Mouse (Mus musculus): Measurements from ENCODE around the gene Cds2.
A peak's percentile ranks its signal among the peaks of the same experiment; 100 is the strongest.
"Not testable (repeated sequence)": the region's sequence is repeated elsewhere in the genome, so short reads cannot be mapped to it uniquely, and the experiment has no call there.

Gene Cds2

DNA sequence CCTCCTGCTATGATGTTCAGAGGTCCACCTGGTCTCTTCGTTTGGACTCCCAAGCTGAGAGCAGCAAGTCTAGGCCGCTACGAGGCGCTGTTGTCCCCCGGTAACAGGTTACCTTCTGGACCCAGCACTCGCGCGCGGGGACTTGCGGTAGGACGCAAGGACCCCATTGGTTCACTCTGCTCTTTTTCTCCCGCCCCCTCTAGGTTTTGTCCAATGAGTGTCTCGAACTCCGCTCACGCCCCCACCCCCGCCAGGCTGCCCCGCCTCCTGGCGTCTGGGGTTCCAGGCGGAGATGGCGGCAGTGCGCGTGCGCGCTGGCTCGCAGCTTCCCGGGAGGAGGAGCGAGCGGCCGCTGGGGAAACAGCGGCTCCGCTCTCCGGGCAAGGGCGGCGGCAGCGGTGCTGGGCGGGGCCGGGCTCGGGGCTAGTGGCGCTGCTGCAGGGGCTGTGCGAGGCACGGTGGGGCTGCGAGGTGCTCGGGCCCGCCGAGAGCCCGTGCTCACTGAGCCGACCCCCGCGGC is at the start of gene Cds2:
Cds2 (plus strand) TSS at position 270 of the 520 bp plus-strand sequence.
- DNase-seq, result peak; percentile 99

DNA sequence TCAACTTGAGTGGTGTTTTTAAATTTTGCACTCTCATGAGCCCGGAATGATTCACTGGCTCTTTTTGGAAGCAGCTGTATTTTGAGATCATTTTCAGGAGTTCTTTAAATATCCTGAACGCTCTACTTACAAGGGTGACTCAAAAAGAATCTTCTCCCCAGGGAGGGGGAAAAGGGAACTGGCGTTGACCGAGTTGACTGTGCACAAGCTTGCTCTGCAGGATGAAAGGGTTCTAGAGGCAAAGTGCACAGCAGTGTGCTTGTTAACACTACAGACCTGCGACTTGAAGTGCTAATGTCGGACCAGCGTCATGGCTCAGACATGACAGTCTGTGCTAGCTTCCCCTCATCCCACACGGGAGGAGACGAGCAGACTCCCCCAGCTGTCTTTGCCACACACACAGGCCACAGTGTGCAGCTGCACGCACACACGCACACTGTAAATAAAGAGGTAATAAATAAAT is 41.3 kb upstream of the Cds2 start:
- DNase-seq, result peak; percentile 62

GRCm38 (mm10) chr2:132224359-132224758 is 38.6 kb upstream of the Cds2 start:
- no peak for DNase-seq

DNA sequence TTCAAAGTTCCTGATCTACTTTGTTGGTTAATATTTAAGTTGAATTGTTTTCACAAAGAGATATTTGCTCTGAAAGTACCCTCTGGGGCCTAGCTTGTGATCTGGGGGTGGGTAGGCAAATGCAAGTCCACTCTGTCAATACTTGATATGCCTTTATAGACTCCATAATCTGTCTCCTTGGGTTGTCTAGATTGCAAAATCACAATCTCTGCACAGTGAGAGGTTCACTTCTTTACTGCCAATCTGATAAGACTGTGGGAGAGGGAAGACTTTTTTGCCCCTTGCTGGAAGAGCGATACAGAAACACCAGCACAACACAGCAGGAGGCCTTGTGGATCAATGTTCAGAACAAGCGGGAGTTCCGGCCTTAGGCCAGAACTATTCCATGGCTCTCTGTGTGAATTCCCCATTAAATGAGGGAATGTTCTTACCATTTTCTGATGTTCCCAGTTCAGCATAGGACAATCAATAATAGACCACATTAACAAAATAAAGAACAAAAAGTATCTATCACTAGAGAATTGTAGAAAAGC is 30.5 kb upstream of the Cds2 start:
- no peak for DNase-seq

DNA sequence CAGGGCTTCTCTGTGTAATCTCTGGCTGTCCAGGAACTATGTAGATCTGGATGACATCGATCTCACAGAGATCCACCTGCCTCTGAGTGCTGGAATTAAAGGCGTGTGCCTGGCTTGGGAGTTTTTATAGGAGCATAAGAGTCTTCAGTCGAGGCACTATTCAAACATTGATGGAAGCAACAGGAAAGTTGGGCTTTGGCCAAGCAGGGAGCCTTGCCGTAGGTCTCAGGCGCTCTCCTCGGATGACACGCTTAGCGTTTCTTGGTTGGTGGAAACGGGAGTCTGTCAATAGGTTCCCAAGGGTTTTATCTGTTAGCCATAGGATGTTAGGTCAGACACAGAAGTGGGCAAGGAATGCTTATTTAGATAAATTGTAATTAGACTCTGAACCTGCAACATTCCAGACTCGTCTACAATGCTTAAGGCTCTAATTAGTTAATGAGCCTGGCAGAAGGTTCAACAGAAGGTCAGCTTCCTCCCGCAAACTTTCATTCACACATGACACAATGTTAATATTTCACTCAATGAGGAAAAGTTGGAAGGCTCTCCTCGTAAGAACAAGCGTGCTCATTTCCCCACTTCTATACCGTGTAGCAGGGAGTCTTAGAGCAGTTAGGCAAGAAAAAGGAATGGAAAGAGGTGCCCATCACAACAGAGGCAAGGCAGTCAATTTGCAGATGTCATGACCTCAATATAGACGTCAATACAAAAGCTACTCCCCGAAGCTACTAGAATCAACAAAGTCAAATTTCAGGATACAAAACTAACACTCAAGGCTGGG is 28.8 kb upstream of the Cds2 start:
- no peak for DNase-seq

- no peak for DNase-seq
Observed at GRCm38 (mm10) chr2:132235291-132235690, 27.7 kb upstream of the Cds2 start.

GRCm38 (mm10) chr2:132235975-132236374 is 27.0 kb upstream of the Cds2 start:
- no peak for DNase-seq

GRCm38 (mm10) chr2:132239434-132239833 is 23.5 kb upstream of the Cds2 start:
- not testable (repeated sequence) for DNase-seq

DNA sequence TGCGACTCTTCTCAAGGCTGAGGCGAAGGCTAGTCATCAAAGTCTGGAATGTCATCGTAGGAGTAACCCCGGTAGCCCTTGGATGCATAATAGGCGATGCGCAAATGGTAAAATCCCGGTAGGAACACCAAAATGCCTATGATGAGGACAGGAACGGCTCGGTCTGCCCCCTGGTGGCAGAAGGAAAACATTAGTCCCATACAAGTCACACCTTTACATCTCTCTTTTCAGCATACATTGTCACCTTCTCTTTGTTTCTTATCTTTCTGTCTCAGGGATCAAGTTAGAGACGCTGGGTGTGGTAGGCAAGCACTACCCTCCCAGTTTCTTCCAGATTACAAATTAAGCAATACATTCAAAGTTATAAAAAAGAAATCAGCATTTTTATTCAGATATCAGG is 22.5 kb upstream of the Cds2 start:
- DNase-seq, result peak; percentile 62

DNA sequence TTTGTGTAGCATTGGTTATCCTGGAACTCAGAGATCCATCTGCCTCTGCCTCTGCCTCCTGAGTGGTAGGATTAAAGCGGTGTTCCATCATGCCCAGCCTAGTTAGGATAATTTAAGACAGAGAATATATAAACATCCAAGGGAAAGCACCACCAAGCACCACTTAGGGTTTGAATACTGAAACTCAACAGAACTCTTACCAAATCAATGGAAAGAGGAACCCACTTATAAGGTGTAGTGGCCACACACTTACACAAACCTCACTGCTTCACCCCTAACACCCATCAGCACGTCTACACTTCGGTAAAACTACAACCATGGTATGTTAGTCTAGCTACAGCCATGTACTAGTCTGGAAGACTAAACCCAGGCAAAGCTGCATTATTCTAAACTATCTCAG is 19.6 kb upstream of the Cds2 start:
- DNase-seq, result no peak

DNA sequence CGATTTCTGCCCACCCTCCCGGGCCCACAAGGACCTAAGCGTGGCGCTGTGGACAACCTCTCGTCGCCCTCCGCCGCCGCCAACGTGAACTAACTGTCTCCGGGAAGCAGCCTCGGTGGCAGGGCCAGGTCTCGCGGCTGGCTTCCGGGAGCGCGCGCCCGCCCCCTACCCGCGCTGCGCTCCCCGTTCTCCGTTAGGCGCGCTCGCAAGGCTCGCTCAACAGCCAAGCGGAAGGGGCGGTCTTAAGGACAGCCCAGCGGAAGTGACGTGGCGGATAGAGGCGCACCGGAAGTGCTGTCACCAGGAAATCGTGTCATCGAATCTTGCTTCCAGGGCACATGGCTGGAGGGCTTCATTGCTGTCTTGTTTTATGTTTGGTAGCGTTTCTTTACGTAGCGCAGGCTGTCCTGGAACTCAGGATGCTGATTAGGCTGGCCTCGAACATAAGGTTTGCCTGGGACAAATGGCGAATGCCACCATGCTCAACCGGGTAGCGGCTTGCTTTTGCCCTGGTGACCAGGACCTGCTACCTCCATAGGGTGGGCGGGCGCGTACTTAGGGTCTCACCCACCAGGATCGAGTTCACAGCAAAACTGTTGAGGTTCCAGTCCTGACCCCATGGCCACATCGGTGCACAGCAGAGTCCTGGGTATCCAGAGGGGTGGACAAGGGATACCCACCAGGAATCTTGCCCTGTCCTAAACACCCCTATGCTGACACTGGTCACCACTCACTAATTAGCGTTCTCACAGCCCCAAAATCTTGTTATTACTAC is 15.2 kb upstream of the Cds2 start, which contains the start of gene Tmem230:
Tmem230 (minus strand) TSS at position 269 of the 775 bp plus-strand sequence.
- DNase-seq, result peak; percentile 95

DNA sequence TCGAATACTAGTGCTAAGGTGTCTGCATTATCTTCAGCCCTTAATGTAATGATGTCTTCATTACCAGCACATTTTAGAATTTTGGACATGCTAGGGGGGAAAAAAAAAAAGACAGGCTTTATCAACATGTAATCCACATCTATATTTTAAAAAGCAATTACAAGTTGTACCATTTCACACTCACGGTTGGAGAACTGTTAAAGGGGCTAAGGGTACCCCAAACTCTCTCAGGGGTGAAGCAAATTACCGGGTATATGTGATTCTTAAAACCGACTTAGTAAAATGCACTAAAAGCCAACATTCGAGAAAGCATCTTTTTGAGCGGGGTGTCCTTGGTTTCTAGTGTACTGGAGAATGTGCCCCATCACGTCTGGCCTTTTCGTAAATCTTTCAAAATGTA is 11.0 kb upstream of the Cds2 start:
- DNase-seq, result no peak

GRCm38 (mm10) chr2:132252542-132253528 is 10.1 kb upstream of the Cds2 start, which contains the start of gene Pcna:
Pcna (minus strand) TSS chr2:132253314.
- DNase-seq, result peak; percentile 99

GRCm38 (mm10) chr2:132253603-132254002 is 9.3 kb upstream of the Cds2 start:
- DNase-seq, result no peak

- no peak for DNase-seq
Observed at GRCm38 (mm10) chr2:132257350-132258068, 5.4 kb upstream of the Cds2 start.

- DNase-seq, result no peak
Observed at GRCm38 (mm10) chr2:132260601-132261000, 2.3 kb upstream of the Cds2 start.

GRCm38 (mm10) chr2:132262175-132262574 is 773 bp upstream of the Cds2 start:
- no peak for DNase-seq

DNA sequence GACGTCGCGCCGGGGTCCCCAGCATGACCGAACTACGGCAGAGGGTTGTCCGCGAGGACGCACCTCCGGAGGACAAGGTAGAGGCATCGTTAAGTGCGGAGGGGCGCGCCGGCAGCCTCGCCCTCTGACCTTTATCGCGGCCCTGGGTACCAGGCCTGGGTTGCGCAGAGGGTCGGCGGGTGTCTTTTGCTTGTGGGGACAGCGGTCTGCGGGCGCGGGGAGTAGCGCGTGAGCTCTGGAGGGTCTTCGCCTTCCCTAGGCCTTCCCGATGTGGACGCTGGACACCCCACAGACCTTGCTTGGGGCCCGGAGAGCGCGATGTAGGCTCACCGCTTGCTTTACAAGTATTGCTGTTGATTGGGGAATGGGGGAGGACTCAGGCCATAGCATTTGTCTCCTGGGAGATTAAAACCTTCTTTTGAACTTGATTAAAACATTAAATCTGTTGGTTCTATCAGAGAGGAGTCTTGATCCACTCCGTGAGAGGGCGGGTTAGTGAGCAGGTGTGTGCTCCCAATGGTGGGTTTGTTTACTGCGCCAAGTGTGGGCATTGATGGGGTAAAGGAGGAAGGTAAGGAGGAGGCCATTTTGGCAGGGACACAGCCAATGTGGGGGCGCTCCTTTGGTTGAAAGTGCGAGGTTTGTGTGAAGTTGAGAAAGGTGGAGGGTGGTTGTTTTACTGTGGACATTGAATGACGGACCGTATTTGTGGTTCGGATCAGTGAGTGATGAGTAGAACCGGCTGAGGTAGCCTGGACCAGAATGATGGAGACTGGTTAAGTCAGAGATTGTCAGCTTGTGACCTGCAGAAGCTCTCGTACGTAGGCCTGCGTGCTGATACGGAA is 695 bp downstream of the Cds2 start:
- DNase-seq, result peak; percentile 45

GRCm38 (mm10) chr2:132264266-132264710 is 1.3 kb downstream of the Cds2 start:
- DNase-seq, result no peak

DNA sequence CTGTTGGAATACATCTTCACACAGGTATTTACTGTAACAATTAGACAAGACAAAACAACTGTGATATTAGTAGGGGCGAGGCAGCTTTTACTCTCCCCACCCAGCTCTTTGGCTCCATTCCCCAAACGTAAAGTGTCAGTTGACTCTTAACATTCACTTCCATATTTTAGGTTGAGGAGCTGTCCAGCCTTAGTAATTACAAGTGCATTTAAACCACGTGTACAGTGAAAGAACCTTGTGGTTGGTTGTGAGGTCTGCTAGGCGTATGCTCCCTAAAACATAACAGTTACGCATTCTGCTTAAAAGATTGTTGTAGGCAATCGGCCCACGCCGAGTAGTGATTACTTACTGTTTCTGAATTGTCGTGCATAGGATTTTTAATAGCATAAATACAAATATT is 2.2 kb downstream of the Cds2 start:
- DNase-seq, result no peak
